Mouse (Mus musculus) midbrain, embryonic 10.5 days (tissue): ENCODE measurements at regions not wholly inside any gene's neighbourhood (a gene's known extent, or its start where the extent isn't known, plus 50 kb on each side); places are given as distances from the start of the nearest gene placed in this dataset.

Source experiments
- DNase-seq: peaks from one replicate; pipeline ENCODE4 v3.0.0-alpha.2; 2017; ENCODE audit warnings: low spot score
- H3K27ac ChIP-seq: fragments of 300-500 bp; sonication (generic); replicated peaks from 2 replicates; pipeline ENCODE4 v1.5.1; 2016; ENCODE audit warnings: mild to moderate bottlenecking
- H3K27me3 ChIP-seq: fragments of 300-500 bp; sonication (generic); 2 replicates; pipeline ENCODE4 v1.6.1; 2016; ENCODE audit warnings: low read depth, mild to moderate bottlenecking; ENCODE audit not compliant: poor library complexity, severe bottlenecking
- H3K36me3 ChIP-seq: fragments of 300-500 bp; sonication (generic); 2 replicates; pipeline ENCODE4 v1.6.1; 2016; ENCODE audit warnings: mild to moderate bottlenecking, moderate library complexity
- H3K4me1 ChIP-seq: fragments of 300-500 bp; sonication (generic); 2 replicates; pipeline ENCODE4 v1.6.1; 2016
- H3K4me3 ChIP-seq: fragments of 300-500 bp; sonication (generic); 2 replicates; pipeline ENCODE4 v1.5.1; 2016; ENCODE audit warnings: mild to moderate bottlenecking, moderate library complexity
- H3K9me3 ChIP-seq: fragments of 300-500 bp; sonication (generic); replicated peaks from 2 replicates; pipeline ENCODE4 v1.6.1; 2016; ENCODE audit warnings: mild to moderate bottlenecking
- WGBS: fragments of 180-500 bp; shearing (Covaris S2); methylation state at CpG from one replicate; pipeline ENCODE4 v1.1.7; 2016; 5-methylcytosine and 5-hydroxymethylcytosine counted together

- 73% methylated on average over 4 of the region's 4 CpGs for WGBS
- no peak for DNase-seq
Measured at GRCm38 (mm10) chr13:28664698-28665097, 288.8 kb downstream of the Sox4 start.

DNA sequence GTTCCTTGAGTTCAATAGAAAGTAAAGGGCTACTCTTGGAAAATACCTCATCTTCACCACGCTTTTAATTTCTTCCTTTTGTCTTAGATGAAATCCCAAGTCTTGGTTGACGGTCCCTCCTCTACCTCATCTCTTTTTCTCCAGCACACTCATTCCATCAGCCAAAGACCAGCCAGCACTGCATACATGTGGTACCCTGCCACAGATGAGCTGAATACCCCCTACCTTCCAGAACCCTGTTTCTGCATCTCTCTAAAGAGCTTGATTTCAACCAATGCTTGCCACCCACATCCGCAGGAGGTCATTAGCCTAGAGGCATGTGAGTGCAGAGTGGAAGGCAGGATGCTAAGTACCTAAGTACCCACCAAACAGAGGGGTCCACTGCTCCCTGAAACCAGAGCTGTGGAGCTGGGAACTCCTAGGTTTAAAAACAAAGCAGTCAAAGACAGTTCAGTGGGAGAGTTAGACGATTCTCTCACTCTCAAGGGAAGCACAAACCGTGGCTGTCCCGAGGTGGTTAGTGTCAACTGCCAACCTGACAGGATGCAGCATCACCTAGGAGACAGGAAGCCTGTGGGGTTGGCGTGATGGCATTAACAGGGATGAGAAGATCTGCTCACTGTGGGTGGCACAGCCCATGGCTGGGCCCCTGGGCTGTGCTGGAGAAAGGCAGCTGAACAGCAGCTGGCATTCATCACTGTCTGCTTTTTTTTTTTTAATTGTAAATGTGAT, 289.4 kb downstream of the Sox4 start:
- Histone ChIP-seq H3K4me1 (peaks cover 61% of the 10 kb centered on the region), H3K27ac (peak overlapping the region; percentile 70), H3K9me3 (no peaks in the 10 kb centered on the region), H3K36me3 (peaks cover 30% of the 10 kb centered on the region), H3K4me3 (no peak overlapping the region), H3K27me3 (no peaks in the 10 kb centered on the region)
- peak; percentile 24 for DNase-seq
- WGBS: 44% methylated on average over 7 of the region's 7 CpGs

More at GRCm38 (mm10) chr13:28664698-28665097, 288.8 kb downstream of the Sox4 start:
- H3K36me3 ChIP-seq: peaks cover 30% of the 10 kb centered on the region
- H3K4me1 ChIP-seq: peaks cover 57% of the 10 kb centered on the region
- no peaks in the 10 kb centered on the region for H3K27me3 ChIP-seq
- no peaks in the 10 kb centered on the region for H3K9me3 ChIP-seq
- H3K4me3 ChIP-seq: no peak overlapping the region
- no peak overlapping the region; the same call in 1 of the 2 replicates for H3K27ac ChIP-seq

- WGBS: 34% methylated on average over 5 of the region's 5 CpGs
- no peaks in the 10 kb centered on the region for H3K9me3 ChIP-seq
- peak overlapping the region; percentile 57; the same call in 1 of the 2 replicates for H3K27ac ChIP-seq
- peaks cover 24% of the 10 kb centered on the region for H3K36me3 ChIP-seq
- H3K27me3 ChIP-seq: no peaks in the 10 kb centered on the region
- H3K4me3 ChIP-seq: no peak overlapping the region
- no peak for DNase-seq
- H3K4me1 ChIP-seq: peaks cover 61% of the 10 kb centered on the region
Measured at GRCm38 (mm10) chr13:28663459-28663858, 290.1 kb downstream of the Sox4 start.

DNA sequence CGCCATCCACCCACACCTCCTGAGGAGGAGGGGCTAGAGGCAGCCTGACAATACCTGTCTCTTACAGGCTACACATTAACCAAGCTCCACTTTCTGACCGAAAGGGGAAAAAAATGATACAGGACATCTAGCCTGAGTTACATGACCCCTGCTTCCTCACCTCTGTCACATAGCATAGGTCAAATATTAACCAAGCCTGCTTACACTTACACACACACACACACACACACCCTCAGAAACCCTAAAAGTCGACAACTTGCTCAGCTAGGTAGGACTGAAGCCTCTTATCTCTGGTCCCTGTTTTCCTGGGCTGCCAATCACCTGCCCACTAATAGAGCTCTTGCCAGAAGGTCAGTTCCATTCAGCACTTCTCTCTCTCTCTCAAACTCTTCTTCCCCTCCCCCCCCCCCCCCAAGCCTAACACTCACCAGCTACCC, 291.2 kb downstream of the Sox4 start:
- peaks cover 53% of the 10 kb centered on the region for H3K4me1 ChIP-seq
- no peak overlapping the region for H3K27ac ChIP-seq
- no peak for DNase-seq
- H3K27me3 ChIP-seq: no peaks in the 10 kb centered on the region
- no peaks in the 10 kb centered on the region for H3K9me3 ChIP-seq
- 83% methylated on average over 3 of the region's 3 CpGs for WGBS
- H3K4me3 ChIP-seq: no peak overlapping the region
- H3K36me3 ChIP-seq: peaks cover 12% of the 10 kb centered on the region; the same call in 1 of the 2 replicates

GRCm38 (mm10) chr13:28660151-28660550, 293.4 kb downstream of the Sox4 start:
- Histone ChIP-seq H3K36me3 (peaks cover 8% of the 10 kb centered on the region; the same call in 1 of the 2 replicates), H3K4me1 (peaks cover 37% of the 10 kb centered on the region), H3K9me3 (no peaks in the 10 kb centered on the region), H3K27ac (no peak overlapping the region), H3K27me3 (no peaks in the 10 kb centered on the region), H3K4me3 (no peak overlapping the region)
- no peak for DNase-seq
- 86% methylated on average over 2 of the region's 2 CpGs for WGBS

DNA sequence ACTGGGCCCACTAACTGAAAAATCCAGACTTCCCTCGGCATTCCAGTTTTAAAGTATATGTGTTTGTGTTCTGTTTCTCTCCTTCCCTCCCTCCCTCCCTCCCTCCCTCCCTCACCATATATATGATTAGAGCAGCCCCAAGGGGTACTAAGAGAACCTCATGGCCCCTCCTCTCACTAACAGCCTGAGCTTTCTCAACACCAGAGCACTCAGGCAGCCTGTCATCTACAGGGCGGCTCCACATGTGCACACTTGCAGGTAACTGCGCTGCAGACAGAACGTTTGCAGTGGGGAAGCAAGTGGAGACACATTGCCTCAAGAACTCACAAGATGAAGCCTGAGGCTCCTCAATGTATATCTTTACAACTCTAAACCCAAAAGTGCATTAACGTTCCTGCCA, 294.9 kb downstream of the Sox4 start:
- no peak for DNase-seq
- Histone ChIP-seq H3K27me3 (no peaks in the 10 kb centered on the region), H3K27ac (no peak overlapping the region), H3K9me3 (no peaks in the 10 kb centered on the region), H3K36me3 (peaks cover 4% of the 10 kb centered on the region; the same call in 1 of the 2 replicates), H3K4me1 (peaks cover 27% of the 10 kb centered on the region), H3K4me3 (no peak overlapping the region)
- 83% methylated on average over 5 of the region's 5 CpGs for WGBS

DNA sequence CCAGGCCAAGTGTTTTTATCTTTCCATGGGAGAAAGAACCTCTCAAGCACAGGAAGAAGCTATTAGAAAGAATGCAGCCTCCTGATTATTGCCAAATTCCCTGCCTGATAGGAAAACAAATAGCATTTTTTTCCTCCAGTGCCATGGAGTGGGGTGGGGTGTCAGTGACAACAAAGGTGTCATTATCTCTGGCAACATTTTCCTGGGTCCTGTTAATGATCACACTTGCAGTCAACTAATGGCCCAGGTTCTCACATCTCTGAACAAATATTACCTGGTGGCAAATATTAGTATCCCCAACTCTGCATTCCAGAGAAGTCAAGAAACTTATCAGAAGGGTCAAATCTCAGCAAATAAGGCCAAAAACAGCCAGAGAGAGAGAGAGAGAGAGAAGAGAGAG, 298.6 kb downstream of the Sox4 start:
- peaks cover 12% of the 10 kb centered on the region for H3K4me1 ChIP-seq
- no peaks in the 10 kb centered on the region for H3K36me3 ChIP-seq
- no peak for DNase-seq
- no peak overlapping the region for H3K27ac ChIP-seq
- no peaks in the 10 kb centered on the region for H3K27me3 ChIP-seq
- H3K9me3 ChIP-seq: no peaks in the 10 kb centered on the region
- no peak overlapping the region for H3K4me3 ChIP-seq

DNA sequence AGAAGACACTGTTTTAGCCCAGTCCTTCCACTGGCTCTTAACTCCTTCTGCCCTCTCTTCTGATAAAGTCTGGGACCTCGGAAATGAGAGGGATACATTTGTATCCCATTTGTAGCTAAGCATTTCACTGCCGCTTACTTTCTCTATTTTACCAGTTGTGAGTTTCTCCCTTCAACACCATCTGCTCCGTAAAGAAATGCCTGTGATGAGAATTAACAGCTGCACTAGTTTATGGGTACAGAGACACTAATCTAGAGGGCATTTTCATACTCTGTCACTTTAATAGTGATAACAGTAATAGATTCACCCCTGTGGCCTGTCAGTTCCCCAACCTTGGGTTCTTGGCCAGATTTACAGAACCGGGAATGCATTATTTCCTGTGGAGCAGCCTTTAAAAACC, 300.2 kb downstream of the Sox4 start:
- no peak overlapping the region for H3K27ac ChIP-seq
- no peaks in the 10 kb centered on the region for H3K9me3 ChIP-seq
- no peak overlapping the region for H3K4me3 ChIP-seq
- no peak for DNase-seq
- H3K27me3 ChIP-seq: no peaks in the 10 kb centered on the region
- 89% methylated on average over 4 of the region's 4 CpGs for WGBS
- peaks cover 5% of the 10 kb centered on the region for H3K36me3 ChIP-seq
- H3K4me1 ChIP-seq: peaks cover 6% of the 10 kb centered on the region

DNA sequence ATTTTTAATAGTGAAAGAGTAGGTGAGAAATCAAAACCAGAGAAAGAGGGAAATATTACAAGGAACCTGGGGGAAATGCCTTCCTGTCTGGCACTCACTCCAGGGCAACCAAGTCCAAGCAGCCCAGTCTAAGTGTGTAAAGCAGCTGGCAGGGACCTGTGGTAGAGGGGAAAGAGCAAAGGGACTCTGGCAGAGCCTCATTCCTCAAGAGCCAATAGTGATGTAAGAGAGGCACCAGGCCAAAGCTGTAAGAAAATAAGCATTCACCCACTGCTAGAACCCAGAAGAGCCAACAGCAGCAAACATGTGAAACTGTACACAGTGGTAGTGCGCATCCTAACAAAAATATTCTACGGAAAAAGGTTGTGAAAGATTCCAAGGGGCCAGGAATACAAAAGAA, 301.7 kb downstream of the Sox4 start:
- no peak for DNase-seq
- Histone ChIP-seq H3K27me3 (no peaks in the 10 kb centered on the region), H3K4me3 (no peak overlapping the region), H3K27ac (no peak overlapping the region), H3K4me1 (peaks cover 6% of the 10 kb centered on the region), H3K36me3 (peaks cover 5% of the 10 kb centered on the region), H3K9me3 (no peaks in the 10 kb centered on the region)
- 90% methylated on average over 2 of the region's 2 CpGs for WGBS

GRCm38 (mm10) chr13:28645881-28646280, 307.6 kb downstream of the Sox4 start:
- Histone ChIP-seq H3K4me3 (no peak overlapping the region), H3K27me3 (no peaks in the 10 kb centered on the region), H3K9me3 (no peaks in the 10 kb centered on the region), H3K27ac (no peak overlapping the region), H3K4me1 (no peaks in the 10 kb centered on the region), H3K36me3 (peaks cover 15% of the 10 kb centered on the region)
- no peak for DNase-seq
- WGBS: 92% methylated on average over 4 of the region's 4 CpGs

DNA sequence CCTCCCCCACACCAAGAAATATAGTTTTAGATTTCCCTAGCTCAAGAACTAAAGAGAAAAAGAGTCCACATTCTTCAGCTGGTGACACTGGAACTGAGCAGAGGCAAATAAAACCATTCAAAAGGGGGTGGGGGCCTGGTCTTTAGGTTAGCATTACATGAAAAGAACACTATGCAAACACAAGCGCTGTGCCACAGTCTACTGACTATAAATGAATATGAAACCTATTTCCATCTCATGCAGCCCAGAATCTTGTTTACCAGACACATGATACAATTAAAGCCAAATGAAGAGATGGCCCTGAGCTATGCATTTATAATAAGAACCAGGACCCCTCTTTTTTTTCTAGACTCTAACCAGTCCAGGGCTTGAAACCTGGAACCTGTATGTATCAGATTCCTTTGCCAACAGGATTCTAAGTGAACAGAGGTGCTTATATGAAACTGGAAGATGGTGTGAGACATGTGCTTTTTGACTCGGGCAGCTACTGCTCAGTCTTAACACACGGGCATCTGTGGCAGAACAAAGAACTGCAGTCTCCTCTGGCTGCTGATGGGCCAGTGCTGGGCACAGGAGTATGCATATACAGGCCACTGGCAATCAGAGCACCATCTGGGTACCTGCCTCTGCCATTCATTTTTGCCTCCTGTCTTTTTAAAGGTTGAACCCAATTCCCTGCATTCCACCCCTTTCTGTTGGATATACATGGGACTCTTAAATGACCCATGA, 308.5 kb downstream of the Sox4 start:
- 86% methylated on average over 3 of the region's 3 CpGs for WGBS
- Histone ChIP-seq H3K4me1 (no peaks in the 10 kb centered on the region), H3K9me3 (no peaks in the 10 kb centered on the region), H3K27ac (no peak overlapping the region), H3K4me3 (no peak overlapping the region), H3K27me3 (no peaks in the 10 kb centered on the region), H3K36me3 (peaks cover 15% of the 10 kb centered on the region)
- no peak for DNase-seq

DNA sequence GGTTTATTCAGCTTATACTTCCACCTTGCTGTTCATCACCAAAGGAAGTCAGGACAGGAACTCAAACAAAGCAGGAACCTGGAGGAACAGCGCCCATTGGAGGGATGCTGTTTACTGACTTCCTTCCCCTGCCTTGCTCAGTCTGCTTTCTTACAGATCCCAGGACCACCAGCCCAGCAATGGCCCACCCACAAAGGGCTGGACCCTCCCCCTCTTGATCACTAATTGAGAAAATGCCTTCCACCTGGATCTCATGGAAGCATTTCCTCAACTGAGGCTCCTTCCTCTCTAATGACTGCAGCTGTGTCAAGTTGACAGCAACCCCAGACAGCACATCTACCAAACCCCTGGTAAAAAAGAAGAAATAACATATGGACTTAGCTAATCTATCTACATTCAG, 312.7 kb downstream of the Sox4 start:
- Histone ChIP-seq H3K27ac (no peak overlapping the region), H3K36me3 (peaks cover 16% of the 10 kb centered on the region), H3K9me3 (no peaks in the 10 kb centered on the region), H3K4me3 (no peak overlapping the region), H3K27me3 (no peaks in the 10 kb centered on the region), H3K4me1 (peaks cover 5% of the 10 kb centered on the region; the same call in 1 of the 2 replicates)
- WGBS: 63% methylated on average over 1 of the region's 1 CpGs
- DNase-seq: no peak
